Mouse (Mus musculus): Measurements from ENCODE around the gene Camsap2.

Gene Camsap2

GRCm38 (mm10) chr1:136255174-136255573, 90.7 kb downstream of the Camsap2 start:
- DNase-seq, result no peak

- DNase-seq, result no peak
These were observed 91.3 kb downstream of the Camsap2 start for GRCm38 (mm10) chr1:136254503-136255065.

- DNase-seq, result no peak
These were observed 92.4 kb downstream of the Camsap2 start for GRCm38 (mm10) chr1:136253472-136253871.

GRCm38 (mm10) chr1:136249662-136250061, 96.2 kb downstream of the Camsap2 start:
- no peak for DNase-seq

GRCm38 (mm10) chr1:136247393-136247792, 98.5 kb downstream of the Camsap2 start:
- no peak for DNase-seq

- DNase-seq, result no peak
These were observed 101.4 kb downstream of the Camsap2 start for GRCm38 (mm10) chr1:136244469-136244868.

GRCm38 (mm10) chr1:136241801-136242200, 104.1 kb downstream of the Camsap2 start:
- DNase-seq, result no peak

GRCm38 (mm10) chr1:136238495-136238894, 107.4 kb downstream of the Camsap2 start:
- DNase-seq, result no peak

- DNase-seq, result no peak
These were observed 111.3 kb downstream of the Camsap2 start for GRCm38 (mm10) chr1:136234595-136235092.

GRCm38 (mm10) chr1:136233892-136234594, 111.9 kb downstream of the Camsap2 start, which contains the start of gene Inava:
Inava (minus strand) TSS chr1:136234264.
- DNase-seq, result peak; percentile 40

- DNase-seq, result no peak
These were observed 112.7 kb downstream of the Camsap2 start for GRCm38 (mm10) chr1:136232986-136233790.

- no peak for DNase-seq
These were observed 113.5 kb downstream of the Camsap2 start for GRCm38 (mm10) chr1:136232285-136232926.

GRCm38 (mm10) chr1:136231596-136231995, 114.3 kb downstream of the Camsap2 start:
- no peak for DNase-seq

- no peak for DNase-seq
These were observed 115.7 kb downstream of the Camsap2 start for GRCm38 (mm10) chr1:136230201-136230600.

- no peak for DNase-seq
These were observed 116.9 kb downstream of the Camsap2 start for GRCm38 (mm10) chr1:136229040-136229373.

GRCm38 (mm10) chr1:136228328-136229039, 117.4 kb downstream of the Camsap2 start:
- DNase-seq, result no peak

- no peak for DNase-seq
These were observed 118.0 kb downstream of the Camsap2 start for GRCm38 (mm10) chr1:136227870-136228269.

GRCm38 (mm10) chr1:136226626-136227025, 119.3 kb downstream of the Camsap2 start:
- no peak for DNase-seq

GRCm38 (mm10) chr1:136225846-136226245, 120.1 kb downstream of the Camsap2 start:
- no peak for DNase-seq

GRCm38 (mm10) chr1:136223758-136224342, 122.1 kb downstream of the Camsap2 start:
- DNase-seq, result no peak

- DNase-seq, result no peak
These were observed 123.5 kb downstream of the Camsap2 start for GRCm38 (mm10) chr1:136222386-136222785.
